Mouse (Mus musculus): Measurements from ENCODE around the gene Fbxl20. TPM values are rescaled to one million over a fixed set of nuclear protein-coding genes. Genes with fewer than 3 reads are reported as not detected.
"Not testable (repeated sequence)": the region's sequence is repeated elsewhere in the genome, so short reads cannot be mapped to it uniquely, and the experiment has no call there.

Gene Fbxl20
- 10 to 100 TPM; 36.5 TPM for total RNA-seq (2021)

GRCm38 (mm10) chr11:98149786-98150624, at the start of gene Fbxl20:
Gene Fbxl20 (minus strand): TSS chr11:98150403.
- peak; percentile 86 to 89 for DNase-seq

GRCm38 (mm10) chr11:98192901-98193805, 43.0 kb upstream of the Fbxl20 start, which contains the start of gene Med1:
Gene Med1 (minus strand): TSS chr11:98193293.
- DNase-seq = peak; percentile 88 to 90

- no peak for DNase-seq
Measured at GRCm38 (mm10) chr11:98190820-98191219, 40.6 kb upstream of the Fbxl20 start.

- no peak for DNase-seq
Measured at GRCm38 (mm10) chr11:98187640-98188395, 37.6 kb upstream of the Fbxl20 start.

- not testable (repeated sequence) for DNase-seq
Measured at GRCm38 (mm10) chr11:98182149-98182548, 31.9 kb upstream of the Fbxl20 start.

- DNase-seq = no peak
Measured at GRCm38 (mm10) chr11:98168400-98168799, 18.2 kb upstream of the Fbxl20 start.

- DNase-seq = no peak
Measured at GRCm38 (mm10) chr11:98155094-98155493, 4.9 kb upstream of the Fbxl20 start.

- DNase-seq = no peak
Measured at GRCm38 (mm10) chr11:98150625-98151156, 488 bp upstream of the Fbxl20 start.

- DNase-seq = peak; percentile 91 to 93
Measured at GRCm38 (mm10) chr11:98149304-98149750, 876 bp downstream of the Fbxl20 start.

- DNase-seq = peak; percentile 26 to 31
Measured at GRCm38 (mm10) chr11:98148551-98149301, 1.5 kb downstream of the Fbxl20 start.

GRCm38 (mm10) chr11:98145856-98146255, 4.3 kb downstream of the Fbxl20 start:
- DNase-seq = no peak

GRCm38 (mm10) chr11:98142545-98142944, 7.7 kb downstream of the Fbxl20 start:
- no peak for DNase-seq

GRCm38 (mm10) chr11:98138894-98139293, 11.3 kb downstream of the Fbxl20 start:
- DNase-seq = no peak

- DNase-seq = no peak
Measured at GRCm38 (mm10) chr11:98137836-98138235, 12.4 kb downstream of the Fbxl20 start.

- no peak for DNase-seq
Measured at GRCm38 (mm10) chr11:98134951-98135350, 15.3 kb downstream of the Fbxl20 start.

GRCm38 (mm10) chr11:98123424-98123823, 26.8 kb downstream of the Fbxl20 start:
- DNase-seq = no peak

GRCm38 (mm10) chr11:98114363-98114762, 35.8 kb downstream of the Fbxl20 start:
- DNase-seq = no peak

- DNase-seq = no peak
Measured at GRCm38 (mm10) chr11:98113504-98113903, 36.7 kb downstream of the Fbxl20 start.

GRCm38 (mm10) chr11:98109706-98110105, 40.5 kb downstream of the Fbxl20 start:
- no peak for DNase-seq

GRCm38 (mm10) chr11:98101332-98101731, 48.9 kb downstream of the Fbxl20 start:
- DNase-seq = no peak

GRCm38 (mm10) chr11:98090583-98090982, 59.6 kb downstream of the Fbxl20 start:
- DNase-seq = no peak
